Mouse (Mus musculus) kidney, embryonic 14.5 days (tissue): ENCODE measurements at regions not wholly inside any gene's neighbourhood (a gene's known extent, or its start where the extent isn't known, plus 50 kb on each side); places are given as distances from the start of the nearest gene placed in this dataset.

Experiments
- ATAC-seq: fragments of 200-750 bp; cut with Nextera tagmentation; 2 replicates; pipeline ENCODE4 v1.8.0; 2017; ENCODE audit warnings: moderate number of reproducible peaks, mild to moderate bottlenecking, moderate TSS enrichment, moderate library complexity; ENCODE audit not compliant: low FRiP score, low TSS enrichment
- H3K27ac ChIP-seq: fragments of 300-500 bp; sonication (generic); 2 replicates; pipeline ENCODE4 v1.5.1; 2014; ENCODE audit warnings: low read depth, mild to moderate bottlenecking, low read length, moderate library complexity, mixed read lengths
- H3K27me3 ChIP-seq: fragments of 300-500 bp; sonication (generic); 2 replicates; pipeline ENCODE4 v1.6.1; 2014; ENCODE audit warnings: mild to moderate bottlenecking, low read length; ENCODE audit not compliant: control insufficient read depth, insufficient read depth
- H3K36me3 ChIP-seq: fragments of 300-500 bp; sonication (generic); 2 replicates; pipeline ENCODE4 v1.6.1; 2014; ENCODE audit warnings: low read length, mixed read lengths; ENCODE audit not compliant: control insufficient read depth, insufficient read depth
- H3K4me1 ChIP-seq: fragments of 300-500 bp; sonication (generic); 2 replicates; pipeline ENCODE4 v1.6.1; 2014; ENCODE audit warnings: low read length, mixed read lengths; ENCODE audit not compliant: control insufficient read depth, insufficient read depth
- H3K4me2 ChIP-seq: fragments of 300-500 bp; sonication (generic); replicated peaks from 2 replicates; pipeline ENCODE4 v1.6.1; 2014; ENCODE audit warnings: low read depth, mild to moderate bottlenecking, low read length
- H3K4me3 ChIP-seq: fragments of 300-500 bp; sonication (generic); 2 replicates; pipeline ENCODE4 v1.5.1; 2014; ENCODE audit warnings: mild to moderate bottlenecking, low read length
- H3K9ac ChIP-seq: fragments of 300-500 bp; sonication (generic); 2 replicates; pipeline ENCODE4 v1.6.1; 2014; ENCODE audit warnings: low read depth, mild to moderate bottlenecking, low read length, moderate library complexity
- H3K9me3 ChIP-seq: fragments of 300-500 bp; sonication (generic); 2 replicates; pipeline ENCODE4 v1.6.1; 2016; ENCODE audit warnings: low read length; ENCODE audit not compliant: control insufficient read depth
- WGBS: fragments of 180-500 bp; shearing (Covaris S2); extraction: QIAGEN DNeasy Blood & Tissue Kit; methylation state at CpG from one replicate; pipeline ENCODE4 v1.1.7; 2014; 5-methylcytosine and 5-hydroxymethylcytosine counted together

DNA sequence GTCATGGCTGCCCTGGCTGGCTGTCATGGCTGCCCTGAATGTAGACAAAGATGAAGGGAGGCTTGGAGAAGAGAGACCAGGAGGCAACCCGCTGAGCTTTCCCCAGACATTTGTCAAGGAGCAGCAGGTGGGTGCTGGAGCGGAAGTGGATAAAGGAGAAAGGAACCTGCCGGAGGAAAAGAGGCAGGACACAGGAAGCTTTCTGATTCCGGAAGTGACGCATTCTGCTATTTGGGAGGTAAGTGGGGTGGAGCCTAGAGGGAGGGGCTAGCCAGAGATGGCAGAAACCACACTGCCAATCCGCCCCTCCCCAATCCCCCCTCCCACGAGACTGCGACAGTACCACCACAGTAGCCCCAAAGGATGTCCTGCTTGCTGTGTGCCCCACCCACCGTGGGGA is 80.1 kb downstream of the Gm572 start:
- Histone ChIP-seq H3K4me1 (0 out of 2 replicates have a peak, but pooled peaks cover 7% of the 10 kb centered on the region), H3K27me3 (no peaks in the 10 kb centered on the region), H3K9ac (no peak overlapping the region), H3K27ac (no peak overlapping the region), H3K4me3 (no peak overlapping the region), H3K36me3 (no peaks in the 10 kb centered on the region), H3K4me2 (no peak overlapping the region), H3K9me3 (no peaks in the 10 kb centered on the region)
- no peak for ATAC-seq
- 79% methylated on average over 9 of the region's 9 CpGs for WGBS

GRCm38 (mm10) chr4:148723934-148724719 is 80.1 kb upstream of the Casz1 start:
- Histone ChIP-seq H3K27ac (no peak overlapping the region), H3K4me3 (peak overlapping the region; percentile 39), H3K4me1 (0 out of 2 replicates have a peak, but pooled peaks cover 7% of the 10 kb centered on the region), H3K27me3 (no peaks in the 10 kb centered on the region), H3K4me2 (peak overlapping the region; percentile 81), H3K36me3 (no peaks in the 10 kb centered on the region), H3K9me3 (no peaks in the 10 kb centered on the region), H3K9ac (peak overlapping the region; percentile 44; the same call in 1 of the 2 replicates)
- peak; percentile 61 for ATAC-seq
- 5% methylated on average over 36 of the region's 39 CpGs for WGBS

DNA sequence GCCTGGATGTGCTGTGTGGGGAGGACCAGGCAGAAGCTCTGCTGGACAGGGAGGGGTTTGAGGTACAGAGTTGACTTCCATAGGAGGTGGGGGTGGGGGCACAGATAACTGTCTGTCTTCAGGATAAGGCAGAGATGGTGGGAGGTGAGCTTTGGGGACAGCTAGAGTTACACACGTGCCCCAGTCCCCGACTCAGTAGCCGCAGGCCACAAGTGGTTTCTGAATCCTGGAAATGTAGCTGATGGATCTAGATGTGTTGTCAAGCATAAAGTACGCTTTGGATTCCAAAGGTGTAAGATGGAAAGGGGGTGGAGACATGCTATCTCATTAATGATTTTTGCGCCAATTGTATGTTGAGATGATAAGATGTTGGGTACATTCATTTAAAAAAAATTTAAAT is 75.4 kb upstream of the Casz1 start:
- H3K4me2 ChIP-seq, result no peak overlapping the region
- no peaks in the 10 kb centered on the region for H3K36me3 ChIP-seq
- H3K4me1 ChIP-seq, result 0 out of 2 replicates have a peak, but pooled peaks cover 11% of the 10 kb centered on the region
- H3K9me3 ChIP-seq, result no peaks in the 10 kb centered on the region
- H3K27ac ChIP-seq, result no peak overlapping the region
- no peak overlapping the region for H3K9ac ChIP-seq
- H3K4me3 ChIP-seq, result no peak overlapping the region
- 57% methylated on average over 5 of the region's 5 CpGs for WGBS
- H3K27me3 ChIP-seq, result no peaks in the 10 kb centered on the region
- no peak for ATAC-seq

GRCm38 (mm10) chr4:148731586-148731985 is 72.6 kb upstream of the Casz1 start:
- Histone ChIP-seq H3K9me3 (no peaks in the 10 kb centered on the region), H3K36me3 (no peaks in the 10 kb centered on the region), H3K4me3 (no peak overlapping the region), H3K4me2 (no peak overlapping the region), H3K4me1 (peaks cover 12% of the 10 kb centered on the region), H3K27ac (no peak overlapping the region), H3K9ac (no peak overlapping the region), H3K27me3 (no peaks in the 10 kb centered on the region)
- WGBS, result 76% methylated on average over 3 of the region's 3 CpGs
- ATAC-seq, result no peak

DNA sequence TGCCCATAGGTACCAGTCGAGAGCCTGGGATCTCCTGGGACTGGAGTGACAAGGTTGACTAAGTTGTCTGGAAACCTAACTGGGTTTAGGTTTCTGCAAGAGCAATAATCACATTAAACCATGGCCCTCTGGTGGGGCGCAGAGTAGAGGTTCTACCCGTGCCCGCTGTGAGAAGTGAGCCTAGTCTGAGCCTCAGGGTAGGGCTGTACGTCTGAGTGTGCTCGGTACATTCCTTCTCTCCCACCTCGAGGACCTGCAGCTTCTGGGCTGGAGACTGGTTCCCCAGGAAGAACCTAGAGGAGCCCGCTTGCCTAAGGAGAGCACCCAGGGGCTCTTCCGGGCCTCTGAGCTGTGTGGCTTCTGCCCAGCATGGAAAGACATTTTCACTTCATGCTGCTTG is 70.2 kb upstream of the Casz1 start:
- H3K27me3 ChIP-seq, result no peaks in the 10 kb centered on the region
- no peak for ATAC-seq
- H3K4me2 ChIP-seq, result no peak overlapping the region
- H3K27ac ChIP-seq, result no peak overlapping the region
- no peaks in the 10 kb centered on the region for H3K36me3 ChIP-seq
- H3K4me1 ChIP-seq, result peaks cover 20% of the 10 kb centered on the region
- H3K9me3 ChIP-seq, result no peaks in the 10 kb centered on the region
- H3K9ac ChIP-seq, result no peak overlapping the region
- no peak overlapping the region for H3K4me3 ChIP-seq
- 71% methylated on average over 9 of the region's 9 CpGs for WGBS

DNA sequence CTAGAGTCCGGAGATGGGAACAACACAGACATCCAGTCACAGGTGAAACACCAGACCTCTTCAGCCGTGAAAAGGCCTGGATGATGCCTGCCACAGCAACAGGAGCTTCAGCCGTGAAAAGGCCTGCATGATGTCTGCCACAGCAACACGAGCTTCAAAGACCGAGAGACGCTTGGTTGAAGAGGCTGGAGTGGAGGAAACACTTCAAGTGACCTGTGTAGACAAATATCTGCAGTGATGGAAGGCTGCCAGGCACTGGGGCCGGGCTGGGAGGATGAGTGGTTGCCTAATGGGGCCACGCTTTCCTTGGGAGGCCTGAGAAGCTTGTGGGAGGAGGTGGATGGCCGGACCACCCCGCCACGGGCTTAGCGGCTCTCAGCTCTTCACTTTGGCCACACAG is 69.7 kb upstream of the Casz1 start:
- H3K27ac ChIP-seq, result no peak overlapping the region
- H3K9me3 ChIP-seq, result no peaks in the 10 kb centered on the region
- no peak overlapping the region for H3K4me2 ChIP-seq
- no peak overlapping the region for H3K9ac ChIP-seq
- no peaks in the 10 kb centered on the region for H3K27me3 ChIP-seq
- no peak for ATAC-seq
- WGBS, result 31% methylated on average over 12 of the region's 12 CpGs
- no peak overlapping the region for H3K4me3 ChIP-seq
- H3K36me3 ChIP-seq, result no peaks in the 10 kb centered on the region
- H3K4me1 ChIP-seq, result peaks cover 20% of the 10 kb centered on the region

DNA sequence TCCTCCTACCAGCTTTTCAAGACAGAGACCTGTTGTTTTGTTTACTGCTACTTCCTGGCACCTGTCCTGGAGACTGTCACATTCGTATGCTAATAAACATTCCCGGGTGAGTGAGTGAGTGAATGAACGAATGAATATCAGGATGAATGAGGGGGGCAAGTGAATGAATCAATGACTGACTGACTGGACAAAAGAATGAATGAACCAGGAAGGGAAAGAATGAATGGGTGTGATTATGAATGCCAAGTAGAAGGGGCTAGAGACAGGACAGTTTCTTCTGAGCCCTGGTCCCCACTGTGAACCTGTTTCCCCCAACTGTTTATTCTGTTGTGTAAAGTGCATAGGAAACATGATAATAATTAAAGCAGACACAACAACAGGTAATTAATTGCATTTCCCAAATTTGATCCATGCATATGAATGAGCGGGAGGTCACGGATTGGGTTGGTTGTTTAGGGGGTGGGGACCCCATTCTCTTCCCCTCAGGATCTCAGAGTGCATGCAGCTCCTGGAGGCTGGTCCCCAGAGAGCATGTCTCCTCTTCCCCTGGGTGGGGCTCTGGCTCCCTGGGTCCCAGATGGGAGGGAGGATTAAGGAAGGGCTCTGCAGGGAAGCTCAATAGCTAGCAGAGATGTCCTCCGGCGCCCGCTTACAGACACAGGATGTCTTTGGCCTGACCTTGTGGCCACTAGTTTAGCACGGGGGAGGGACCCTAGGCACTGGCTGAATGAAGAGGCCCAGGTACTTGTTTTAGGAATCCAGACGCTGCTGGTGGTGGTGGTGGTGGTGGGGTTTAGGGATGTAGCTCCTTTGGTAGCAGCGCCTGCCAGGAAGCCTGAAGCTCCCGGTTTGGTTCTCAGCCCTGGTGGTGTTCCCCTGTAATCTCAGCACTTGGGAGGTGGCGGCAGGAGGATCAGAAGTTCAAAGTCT is 65.4 kb upstream of the Casz1 start:
- no peak for ATAC-seq
- Histone ChIP-seq H3K36me3 (no peaks in the 10 kb centered on the region), H3K27ac (no peak overlapping the region), H3K9me3 (no peaks in the 10 kb centered on the region), H3K4me1 (peaks cover 15% of the 10 kb centered on the region), H3K27me3 (peaks cover 5% of the 10 kb centered on the region; the same call in 1 of the 2 replicates), H3K4me3 (no peak overlapping the region), H3K9ac (no peak overlapping the region), H3K4me2 (no peak overlapping the region)
- WGBS, result 53% methylated on average over 13 of the region's 13 CpGs

DNA sequence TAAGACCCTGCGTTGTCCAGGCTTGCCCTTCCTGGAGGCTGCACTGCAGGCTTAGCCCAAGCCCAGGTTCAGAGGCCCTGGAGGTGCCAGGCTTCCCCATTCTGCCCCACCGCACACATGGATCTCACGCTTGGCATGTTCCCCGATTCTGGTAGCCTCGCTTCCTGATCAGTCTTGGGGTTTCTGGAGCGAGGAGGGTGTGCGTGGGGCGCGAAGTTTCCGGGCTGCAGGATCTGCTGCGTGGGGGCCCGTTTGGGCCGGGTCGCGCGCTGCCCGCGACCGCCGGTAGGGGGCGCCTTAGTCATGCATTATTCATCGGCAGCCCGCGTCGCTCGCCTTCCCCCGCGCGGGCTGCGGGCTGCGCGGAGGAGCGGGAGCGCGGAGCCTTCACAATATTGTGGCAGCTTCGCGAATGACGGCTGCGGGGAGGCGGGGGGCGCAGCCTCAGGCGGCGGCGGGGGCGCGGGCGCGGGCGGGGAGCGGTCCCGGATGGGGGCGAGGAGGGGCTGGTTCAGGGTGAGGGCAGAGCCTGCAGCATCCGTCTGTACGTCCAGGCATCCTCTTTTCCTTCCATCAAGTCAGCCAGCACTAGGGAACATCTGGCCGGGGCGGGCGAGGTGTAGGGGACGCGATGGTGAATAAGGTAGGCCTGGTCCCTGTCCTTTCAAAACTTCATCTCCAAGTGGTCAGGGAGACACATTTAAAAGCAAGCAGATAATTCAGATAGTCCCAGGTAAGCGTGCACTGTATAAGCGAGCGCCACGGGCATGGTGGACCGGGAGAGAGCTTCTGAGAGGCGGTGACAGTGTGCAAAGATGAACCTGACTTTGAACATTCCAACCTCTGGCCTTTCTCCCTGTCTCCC is 61.4 kb upstream of the Casz1 start:
- Histone ChIP-seq H3K4me3 (peak overlapping the region; percentile 46), H3K27ac (no peak overlapping the region), H3K4me1 (no peaks in the 10 kb centered on the region; the same call in 1 of the 2 replicates), H3K36me3 (no peaks in the 10 kb centered on the region), H3K27me3 (peaks cover 5% of the 10 kb centered on the region; the same call in 1 of the 2 replicates), H3K9ac (peak overlapping the region; percentile 64), H3K4me2 (peak overlapping the region; percentile 95), H3K9me3 (no peaks in the 10 kb centered on the region)
- 3% methylated on average over 63 of the region's 65 CpGs for WGBS
- ATAC-seq, result peak; percentile 59
